Mouse (Mus musculus): ENCODE results near the gene Zbtb34.

DNA sequence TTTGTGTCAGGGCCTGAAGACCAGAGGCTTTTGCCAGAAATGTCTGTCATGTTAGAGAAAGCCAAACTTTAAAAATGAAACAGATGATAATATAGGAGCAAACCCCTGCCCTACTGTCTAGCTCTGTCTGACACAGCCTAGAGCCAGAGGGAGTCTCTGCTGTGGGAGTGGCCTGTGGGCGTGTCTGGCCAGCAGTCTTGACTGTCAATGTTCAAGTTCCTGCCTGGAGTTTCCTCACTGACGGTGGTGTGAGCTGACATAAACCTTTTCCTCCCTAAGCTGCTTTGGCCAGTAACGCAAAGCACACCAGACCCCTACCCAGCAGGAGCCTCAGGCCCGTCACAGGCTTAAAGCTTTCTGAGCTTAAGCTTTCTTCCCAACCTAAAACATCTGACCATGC is 21.0 kb upstream of the Zbtb34 start:
- TF ChIP-seq CTCF (IDR thresholded peaks at IDR 0.05; ENCODE audit: low read depth) (no peak), EP300 (IDR thresholded peaks at IDR 0.05; ENCODE audit: low read depth) (no peak)

Data from liver, postnatal 0 days (tissue).